Mouse (Mus musculus): ENCODE data around the gene Usp32.
A peak's percentile ranks its signal among the peaks of the same experiment; 100 is the strongest.

Gene Usp32

DNA sequence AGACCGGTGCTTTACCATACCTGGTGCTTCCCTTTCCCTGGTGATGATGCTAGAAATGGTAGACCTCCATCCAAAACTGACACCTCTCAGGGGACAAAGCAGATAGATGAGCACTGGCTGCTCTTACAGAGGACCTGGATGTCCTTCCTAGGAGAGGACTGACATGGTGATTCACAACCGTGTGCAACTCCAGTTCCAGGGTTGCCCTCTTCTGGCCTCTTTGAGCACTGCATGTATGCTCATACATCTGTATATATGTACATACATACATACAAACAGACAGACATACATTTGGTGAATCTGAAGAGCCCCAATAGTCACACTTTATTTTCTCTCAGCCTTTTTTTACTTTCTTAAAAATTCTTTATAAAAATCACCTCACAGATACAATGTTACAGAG, 161.8 kb downstream of the Usp32 start:
- peak; percentile 57 to 87 for DNase-seq

DNA sequence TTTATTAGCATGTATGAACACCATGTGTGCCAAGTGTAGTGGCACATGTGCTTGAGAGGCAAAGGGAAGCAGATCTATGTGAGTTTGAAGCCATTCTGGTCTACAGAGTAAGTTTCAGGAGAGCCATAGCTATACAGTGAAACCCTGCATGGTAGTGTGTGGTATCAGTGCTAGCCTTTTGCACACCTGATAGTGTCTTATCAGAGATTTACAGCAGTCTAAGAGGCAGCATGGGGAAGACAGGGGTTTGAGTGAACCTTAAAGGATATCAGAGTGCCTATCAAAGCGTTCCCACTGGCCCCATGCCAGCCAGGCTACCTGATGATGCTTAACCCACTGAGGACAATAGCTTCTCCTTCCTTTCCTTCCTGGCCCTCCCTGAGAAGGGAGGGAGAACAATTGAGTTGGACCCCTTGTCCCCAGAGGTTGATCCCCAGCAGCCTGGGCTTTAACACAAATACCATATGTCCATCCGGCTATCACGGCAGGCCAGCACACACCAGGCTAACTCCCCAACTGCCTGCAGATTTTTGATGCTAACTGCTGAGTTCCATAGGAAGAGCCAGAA, 162.5 kb downstream of the Usp32 start:
- DNase-seq, result no peak

DNA sequence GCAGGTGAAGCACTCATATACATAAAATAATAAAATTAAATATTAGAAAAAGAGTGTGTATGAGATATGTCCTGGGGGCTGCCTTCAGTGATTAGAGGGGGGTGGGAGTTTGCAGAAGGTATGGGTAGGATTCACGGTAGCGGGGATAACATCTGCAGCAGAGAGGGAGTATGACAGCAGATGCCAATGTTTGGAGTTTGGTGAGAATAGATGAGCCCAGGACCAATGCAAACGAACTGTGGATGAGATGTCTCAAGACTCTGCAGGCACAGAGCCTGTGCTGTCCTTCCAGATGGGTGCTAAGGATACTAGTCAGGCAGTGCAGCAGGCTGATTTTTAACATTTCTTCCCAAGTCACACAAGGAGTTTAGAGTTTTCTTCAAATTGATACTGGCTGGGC, 163.3 kb downstream of the Usp32 start:
- no peak for DNase-seq

DNA sequence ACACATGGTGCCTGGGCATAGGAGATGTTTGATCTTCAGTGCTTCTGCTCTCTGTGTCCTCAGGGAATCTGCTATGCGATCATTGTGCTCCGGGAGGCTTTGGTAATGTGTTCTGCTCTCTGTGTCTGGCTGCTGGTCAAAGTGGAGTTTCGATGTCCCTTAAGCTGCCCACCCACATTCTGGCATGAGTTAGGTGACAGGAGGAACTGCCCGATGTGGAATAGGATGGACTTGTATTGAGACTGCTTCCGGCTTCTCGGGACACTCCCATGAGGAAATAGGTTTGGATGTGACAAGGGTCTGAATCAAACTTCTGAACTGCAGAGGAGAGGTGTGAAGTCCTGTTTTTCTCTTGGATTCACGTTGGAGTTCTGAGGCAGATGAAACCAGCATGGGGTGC, 165.4 kb downstream of the Usp32 start:
- DNase-seq, result no peak

DNA sequence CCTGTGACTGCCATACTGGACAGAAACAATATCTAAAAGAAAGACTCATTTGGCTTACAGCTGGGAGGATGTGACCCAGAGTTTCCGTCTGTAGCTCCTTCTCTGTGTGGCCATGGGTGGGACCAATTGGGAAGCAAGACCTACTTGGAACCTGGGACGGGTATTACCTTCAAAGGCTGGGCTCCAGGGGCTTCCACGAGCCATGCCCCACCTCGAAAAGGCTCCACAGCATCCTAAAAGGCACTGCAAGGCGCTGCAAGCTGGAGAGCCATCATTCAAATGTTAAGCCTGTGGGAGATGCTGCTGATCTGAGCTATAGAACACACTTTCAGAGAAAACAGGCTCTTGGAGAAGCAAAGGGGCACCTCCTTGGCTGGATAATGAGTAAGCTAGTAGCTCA, 166.3 kb downstream of the Usp32 start:
- DNase-seq, result no peak

DNA sequence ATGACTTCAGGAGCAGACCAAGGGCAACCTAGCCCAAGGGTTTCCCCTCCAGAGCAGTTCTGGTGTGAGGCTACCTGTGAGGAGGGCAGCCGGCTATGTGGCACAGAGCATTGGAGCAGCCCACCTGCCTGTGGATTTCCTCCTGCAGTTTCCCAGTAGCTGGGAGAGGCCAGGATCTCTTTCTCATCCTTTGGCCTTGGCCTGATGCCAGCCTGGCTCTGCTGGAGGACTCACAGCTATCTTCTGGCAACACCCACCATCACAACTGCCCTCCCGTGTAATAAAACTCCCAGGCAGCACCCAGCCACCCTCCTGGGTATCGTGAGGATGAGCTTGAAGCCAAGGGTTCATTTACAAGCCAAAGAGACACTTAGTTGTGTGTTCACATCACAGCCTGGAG, 167.9 kb downstream of the Usp32 start:
- peak in 1 of 2 experiments; percentile 79 for DNase-seq

DNA sequence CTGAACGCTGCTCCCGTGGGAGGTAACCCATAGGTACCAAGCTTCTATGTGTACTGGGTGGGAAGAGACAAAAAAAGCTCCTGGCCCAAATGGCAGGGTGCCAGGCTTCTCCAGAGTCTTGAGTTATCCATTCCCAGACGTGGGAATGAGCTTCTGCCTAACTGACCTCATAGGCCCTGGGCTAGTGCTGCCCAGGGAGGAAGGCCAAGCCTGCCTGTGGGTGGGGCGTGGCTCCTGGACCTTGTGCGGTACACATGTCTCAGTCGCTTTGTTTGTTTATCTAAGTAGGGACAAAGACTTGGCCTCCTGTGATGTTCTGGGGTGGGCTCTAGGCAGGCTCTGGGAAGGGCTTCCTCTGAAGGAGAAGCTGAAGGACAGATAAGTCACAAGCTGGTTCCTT, 171.2 kb downstream of the Usp32 start:
- peak; percentile 86 to 91 for DNase-seq

DNA sequence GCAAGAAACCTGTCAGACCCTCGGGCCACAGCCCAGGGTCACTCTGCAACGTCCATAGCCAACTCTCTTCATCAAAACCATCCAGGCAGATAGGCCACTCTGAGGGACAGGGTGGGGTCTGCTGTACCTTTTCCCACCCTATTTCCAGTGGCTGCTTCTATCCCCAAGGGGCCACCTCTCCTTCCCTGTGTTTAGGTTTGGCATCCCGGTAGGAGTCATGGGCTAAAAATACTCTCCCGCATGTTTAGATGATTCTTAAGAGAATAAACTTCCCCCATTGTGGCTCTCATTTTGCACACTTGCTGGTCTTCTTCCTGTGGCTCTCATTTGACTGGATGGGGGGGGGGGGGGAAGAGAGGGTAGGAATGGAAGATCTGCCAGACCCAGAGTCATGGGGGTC, 171.7 kb downstream of the Usp32 start:
- DNase-seq, result no peak

DNA sequence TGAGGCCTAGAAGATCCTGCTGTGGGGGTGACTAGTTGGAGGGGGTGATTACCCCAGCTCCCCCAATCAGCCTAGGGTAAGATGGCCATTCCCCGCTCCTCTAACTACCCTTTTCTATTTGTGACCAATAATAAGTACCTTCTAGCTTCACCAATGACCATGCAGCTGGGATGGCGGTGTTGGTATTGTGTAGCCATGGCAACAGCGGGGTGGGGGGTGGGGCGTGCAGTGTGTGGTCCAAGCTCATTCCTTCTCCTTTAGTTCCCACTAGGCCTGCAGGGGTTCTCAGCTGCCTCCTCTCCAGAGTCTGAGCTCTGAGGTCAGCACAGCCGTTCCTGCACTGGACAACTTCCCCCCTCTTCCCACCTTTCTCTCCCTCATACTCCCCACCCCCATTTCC, 172.8 kb downstream of the Usp32 start:
- DNase-seq, result no peak

DNA sequence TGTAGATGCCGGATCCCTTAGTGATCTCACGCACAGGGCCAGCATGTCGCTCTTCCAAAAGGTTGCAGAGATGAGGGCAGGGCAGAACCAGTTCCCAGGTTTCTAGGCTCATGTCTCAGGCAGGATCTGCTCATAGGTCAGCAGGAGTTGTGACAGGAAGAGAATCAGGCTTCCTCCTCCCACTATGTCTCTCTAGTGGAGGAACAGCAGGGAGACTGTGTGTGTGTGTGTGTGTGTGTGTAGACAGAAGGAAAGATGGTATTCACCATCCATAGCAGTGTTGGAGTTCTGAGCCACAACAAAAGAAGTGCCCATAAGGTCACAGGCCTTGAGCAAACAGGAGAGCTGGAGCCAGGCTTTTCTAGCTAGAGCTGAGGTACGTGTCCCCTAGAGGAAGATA, 173.3 kb downstream of the Usp32 start:
- no peak for DNase-seq

DNA sequence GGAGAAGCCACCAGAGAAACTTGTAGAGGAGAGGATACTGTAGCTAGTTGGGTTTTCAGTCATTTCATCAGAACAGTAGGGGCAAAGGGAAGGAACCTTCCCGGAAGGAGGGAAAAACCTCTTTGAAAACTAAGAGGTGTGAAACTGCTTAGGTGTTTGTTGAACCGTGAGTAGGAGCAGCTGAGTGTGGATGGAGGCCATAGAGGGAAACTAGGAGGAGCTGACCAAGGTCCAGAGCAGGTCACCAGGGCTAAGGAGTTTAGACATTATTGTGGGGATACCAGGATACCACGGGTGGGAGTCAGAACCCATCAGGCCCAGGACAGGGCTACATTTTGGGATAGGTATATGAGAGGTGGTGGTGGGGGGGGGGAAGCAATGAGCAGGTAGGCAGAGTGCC, 176.4 kb downstream of the Usp32 start:
- peak; percentile 59 for DNase-seq

DNA sequence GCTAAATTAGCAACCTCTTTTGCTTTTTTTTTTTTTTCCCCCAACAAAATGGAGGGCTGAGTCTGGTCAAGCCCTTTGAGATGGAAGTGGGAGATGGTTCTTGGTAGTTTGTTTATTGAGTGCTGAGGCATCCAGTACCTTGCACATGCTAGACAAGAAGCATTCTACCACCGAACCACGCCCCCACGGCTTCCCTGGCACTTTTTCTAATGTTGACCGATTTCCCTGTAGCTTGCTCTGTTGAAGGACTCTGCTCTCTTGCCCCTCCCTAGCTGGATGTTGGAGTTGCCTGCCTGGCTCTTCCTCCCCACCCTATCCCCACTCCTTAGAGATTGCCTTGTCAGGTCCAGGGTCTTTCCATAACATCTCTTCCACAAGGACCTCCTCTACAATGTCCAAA, 177.4 kb downstream of the Usp32 start:
- peak; percentile 35 to 54 for DNase-seq

DNA sequence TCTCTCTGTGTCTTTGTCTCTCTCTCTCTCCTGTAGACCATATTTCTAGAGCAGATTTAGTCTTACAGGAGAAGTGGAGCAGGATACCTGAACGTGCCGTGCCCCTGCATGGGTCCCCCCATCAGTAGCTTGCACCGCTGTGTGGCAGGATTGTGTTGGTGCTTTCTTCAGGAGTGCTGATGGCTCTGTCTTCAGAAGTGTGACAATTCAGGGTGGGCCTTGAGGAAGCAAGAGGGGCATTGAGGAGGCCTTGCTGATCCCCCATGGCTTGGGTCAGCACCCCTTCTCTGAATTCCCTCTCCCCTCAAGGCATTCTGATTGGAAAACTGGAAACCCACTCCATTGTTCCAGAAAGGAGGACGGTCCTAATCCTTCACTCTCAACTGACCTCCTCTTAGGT, 178.4 kb downstream of the Usp32 start:
- no peak for DNase-seq

DNA sequence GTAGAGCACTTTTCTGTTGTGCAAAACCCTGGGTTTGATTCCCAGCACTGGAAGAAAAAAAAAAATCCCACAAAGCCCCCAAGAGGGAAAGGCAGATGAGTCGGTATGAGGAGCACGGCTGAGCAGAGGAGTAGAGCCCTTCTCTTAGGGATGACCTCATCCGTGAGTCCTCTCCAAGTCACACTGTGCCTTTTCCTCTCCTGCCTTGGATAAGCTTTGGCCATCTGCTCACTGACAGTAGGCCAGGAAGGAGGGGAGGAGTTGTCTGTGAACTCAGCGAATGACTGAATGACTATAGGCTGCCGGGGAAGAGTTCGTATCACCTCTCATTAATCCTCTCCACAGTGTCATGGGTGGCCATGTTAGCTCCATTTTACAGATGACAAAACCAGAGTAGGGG, 179.2 kb downstream of the Usp32 start:
- no peak for DNase-seq

DNA sequence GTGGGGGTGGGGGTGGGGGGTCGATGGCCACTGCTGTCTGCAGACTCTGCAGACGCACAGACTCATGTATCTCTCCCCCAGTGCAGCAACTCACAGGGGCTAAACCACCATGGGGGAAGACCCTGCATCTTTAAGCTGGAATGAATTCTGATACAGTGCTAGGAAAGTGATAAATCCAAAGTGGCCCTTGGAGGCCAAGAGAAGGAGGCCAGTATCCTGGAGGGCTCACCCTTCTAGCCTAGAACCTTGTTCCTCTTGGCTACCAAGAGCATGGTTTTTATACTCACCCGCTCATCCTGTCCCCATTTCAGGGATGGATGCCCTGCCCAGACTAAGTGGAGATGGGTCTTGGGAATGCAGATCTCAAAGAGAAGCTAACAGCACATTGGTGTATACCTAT, 179.7 kb downstream of the Usp32 start:
- DNase-seq, result no peak

DNA sequence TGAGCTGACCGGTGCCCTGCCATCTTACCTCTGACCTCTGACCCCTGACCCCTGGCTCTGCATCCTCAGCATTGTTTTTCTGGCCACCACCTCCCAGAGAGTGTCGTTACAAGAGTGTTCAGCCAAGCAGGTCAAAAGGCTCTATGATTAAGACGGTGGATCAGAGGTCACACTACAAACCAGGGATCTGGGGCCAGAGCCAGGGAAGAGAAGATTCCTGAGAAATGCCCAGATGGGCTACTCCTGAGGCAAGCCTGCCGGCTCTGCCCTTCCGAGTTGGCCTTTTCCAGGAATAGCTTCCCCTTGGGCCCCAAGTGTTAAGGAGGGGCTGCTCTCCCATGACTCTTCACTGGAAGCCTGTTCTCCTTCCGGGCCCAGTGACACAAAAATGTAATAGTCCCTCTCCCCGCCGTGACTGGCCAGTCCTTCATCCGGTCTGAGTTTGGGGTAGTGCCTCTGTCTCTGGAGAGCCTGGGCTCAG, 180.2 kb downstream of the Usp32 start:
- peak; percentile 87 to 90 for DNase-seq

DNA sequence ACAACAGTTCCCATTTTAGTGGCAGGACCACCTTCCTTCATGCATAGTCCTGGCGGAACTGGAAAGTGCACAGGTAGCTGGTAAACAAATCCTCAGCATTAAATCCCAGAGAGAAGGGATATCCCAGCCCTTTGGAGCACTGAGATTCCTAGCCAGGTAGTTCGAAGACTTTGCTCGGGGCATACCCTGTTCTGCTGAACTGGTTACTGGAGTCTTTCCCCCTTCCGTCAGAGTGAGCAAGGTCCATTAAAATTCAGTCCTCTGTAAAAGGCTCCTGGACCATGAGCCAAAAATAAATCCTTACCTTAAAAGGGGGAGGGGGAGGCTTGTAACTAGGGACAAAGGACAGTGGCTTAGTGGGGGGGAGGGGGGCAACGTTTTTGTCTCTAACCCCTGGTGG, 180.8 kb downstream of the Usp32 start:
- peak; percentile 46 to 78 for DNase-seq

DNA sequence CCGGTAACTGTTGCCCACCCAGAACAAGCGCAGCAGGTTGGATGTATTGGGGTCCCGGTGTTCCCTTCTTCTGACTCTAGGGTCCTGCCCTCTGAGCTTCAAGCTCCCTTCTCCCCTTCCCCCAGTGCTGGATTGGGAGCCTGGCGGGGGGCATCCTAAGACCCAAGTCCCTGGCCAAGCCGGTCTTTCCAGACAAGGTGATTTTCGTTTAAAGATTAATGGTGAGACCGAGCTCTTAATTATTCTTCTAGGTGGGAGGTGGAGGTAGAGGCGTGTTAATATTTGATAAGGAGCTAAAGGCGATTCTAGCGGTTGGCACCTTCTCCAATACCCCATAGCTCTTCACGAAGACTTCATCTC, 181.7 kb downstream of the Usp32 start:
- peak; percentile 58 to 71 for DNase-seq

DNA sequence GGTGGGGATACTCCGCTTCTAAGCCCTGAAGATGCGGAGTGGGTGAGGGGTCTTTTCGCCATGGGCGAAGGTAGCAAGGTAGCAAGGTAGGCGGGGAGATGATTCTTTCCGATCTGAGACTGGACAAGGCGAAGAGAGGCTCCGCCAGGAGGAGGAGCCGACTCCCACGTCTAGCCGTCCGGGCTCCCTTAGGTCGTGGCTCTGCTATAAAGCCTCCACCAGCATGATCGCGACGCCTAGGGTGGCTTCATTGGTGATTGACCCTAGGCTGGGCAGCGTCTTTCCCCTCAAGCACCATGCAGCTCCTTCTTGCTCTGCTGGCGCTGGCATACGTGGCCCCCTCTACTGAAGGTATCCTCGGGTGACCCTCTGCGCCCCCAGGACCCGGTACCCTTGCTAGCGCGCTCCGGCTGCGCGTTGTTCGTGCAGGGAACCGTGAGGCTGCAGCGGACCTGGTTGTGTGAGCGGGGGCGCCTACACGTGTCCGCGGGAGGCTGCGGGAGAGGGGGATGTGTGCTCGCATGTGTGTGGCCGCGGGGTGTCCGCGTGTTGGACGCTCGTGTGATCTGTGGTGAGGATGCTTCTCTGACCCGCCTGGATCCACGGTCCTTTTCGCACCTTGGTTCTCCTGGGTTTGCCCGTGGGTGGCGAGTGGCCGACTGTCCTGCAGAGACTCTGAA, 182.2 kb downstream of the Usp32 start, which contains the start of gene Car4:
Gene Car4, plus strand, starts transcription at position 196 of the 680 bp plus-strand sequence.
- DNase-seq, result peak; percentile 32 to 69

DNA sequence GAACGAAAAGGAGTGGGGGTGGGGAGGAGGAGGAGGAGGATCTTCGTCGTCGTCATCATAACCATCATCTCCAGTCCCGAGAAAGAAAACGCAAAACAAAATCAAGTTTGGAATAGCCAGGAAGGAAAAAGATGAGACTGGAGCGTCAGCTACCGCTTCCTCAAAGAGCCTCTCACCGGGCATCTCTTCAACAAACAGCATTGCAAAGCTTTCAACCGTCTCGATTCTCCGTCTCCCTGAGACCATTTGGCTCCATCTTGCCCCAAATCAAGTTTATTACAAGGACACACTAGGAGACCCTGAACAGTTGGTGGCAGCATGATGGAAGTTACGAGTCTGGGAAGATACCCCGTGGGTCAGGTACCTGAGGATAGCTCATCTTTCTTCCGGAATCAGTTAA, 182.8 kb downstream of the Usp32 start:
- no peak for DNase-seq

DNA sequence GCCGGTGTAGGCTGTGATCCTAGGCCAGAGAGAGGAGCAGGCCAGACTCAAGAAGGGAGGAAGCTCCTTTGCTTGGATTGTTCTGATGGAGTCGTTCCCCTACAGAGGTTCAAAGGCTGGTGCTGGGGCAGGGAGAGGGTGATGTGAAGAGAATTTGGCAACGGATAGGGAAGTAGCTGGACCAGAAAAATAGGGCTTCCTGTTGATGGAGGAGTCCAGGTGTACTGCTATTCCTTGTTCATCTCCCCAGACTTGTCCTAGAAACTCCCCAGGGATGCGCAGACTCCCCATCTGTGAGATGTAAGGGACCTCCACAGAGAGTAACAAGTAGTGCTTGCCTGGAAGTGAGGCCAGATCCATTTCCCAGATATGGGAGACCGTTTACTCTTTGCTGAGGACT, 183.6 kb downstream of the Usp32 start:
- no peak for DNase-seq

DNA sequence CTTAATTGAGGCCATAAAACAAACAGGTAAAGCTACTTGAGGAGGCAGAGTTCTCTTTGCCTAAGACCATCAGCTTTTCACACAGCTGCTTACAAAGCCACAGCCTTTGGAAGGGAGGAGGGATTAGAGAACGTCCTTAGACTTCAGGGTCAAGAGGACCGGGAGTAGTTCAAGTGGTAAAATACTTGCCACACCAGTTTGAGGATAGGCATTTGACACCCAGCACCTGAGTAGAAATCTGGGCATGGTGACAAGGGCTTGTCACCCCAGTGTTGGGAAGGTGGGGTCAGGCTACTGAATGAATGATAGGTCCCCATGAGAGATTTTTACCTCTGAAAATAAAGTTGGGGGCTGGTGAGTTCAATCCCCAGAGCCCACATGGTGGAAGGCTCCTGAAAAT, 187.3 kb downstream of the Usp32 start:
- no peak for DNase-seq

DNA sequence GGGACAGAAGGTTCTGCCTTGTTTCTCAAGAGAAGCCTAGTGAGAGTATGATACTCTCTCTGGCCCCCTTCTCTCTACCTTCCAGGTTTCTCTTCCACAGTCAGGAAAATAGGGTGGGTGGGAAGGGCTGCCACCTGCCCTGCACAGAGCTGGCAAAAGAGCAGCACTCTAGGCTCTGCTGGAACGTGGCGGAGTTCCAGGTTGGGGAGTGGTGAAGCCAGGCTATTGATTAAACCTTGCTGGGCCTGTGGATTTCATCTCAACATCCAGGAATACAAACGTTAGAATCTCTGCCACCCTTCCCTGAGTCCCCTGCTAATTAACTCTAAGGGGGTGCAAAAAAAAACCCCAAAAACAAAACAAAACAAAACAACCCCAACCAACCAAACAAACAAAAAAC, 191.4 kb downstream of the Usp32 start:
- peak; percentile 81 to 90 for DNase-seq

DNA sequence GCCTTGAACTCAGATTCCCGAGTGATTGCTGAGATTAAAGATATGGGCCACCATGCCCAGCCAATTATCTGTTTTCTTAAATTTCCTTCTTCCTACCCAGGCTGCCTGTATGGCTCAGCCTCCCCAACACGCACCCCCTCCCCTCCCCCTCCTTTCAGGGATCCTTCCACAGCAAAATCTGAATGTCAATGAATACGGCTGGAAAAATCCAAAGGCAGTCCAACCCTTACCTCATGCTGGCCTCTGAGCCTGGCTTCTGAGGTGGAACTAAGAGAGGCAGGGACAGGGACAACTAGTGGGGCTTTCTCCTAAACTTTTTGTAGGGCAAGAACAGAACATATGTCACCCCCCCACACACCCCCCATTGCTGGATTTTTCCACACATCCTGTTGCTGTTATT, 191.8 kb downstream of the Usp32 start:
- no peak for DNase-seq

DNA sequence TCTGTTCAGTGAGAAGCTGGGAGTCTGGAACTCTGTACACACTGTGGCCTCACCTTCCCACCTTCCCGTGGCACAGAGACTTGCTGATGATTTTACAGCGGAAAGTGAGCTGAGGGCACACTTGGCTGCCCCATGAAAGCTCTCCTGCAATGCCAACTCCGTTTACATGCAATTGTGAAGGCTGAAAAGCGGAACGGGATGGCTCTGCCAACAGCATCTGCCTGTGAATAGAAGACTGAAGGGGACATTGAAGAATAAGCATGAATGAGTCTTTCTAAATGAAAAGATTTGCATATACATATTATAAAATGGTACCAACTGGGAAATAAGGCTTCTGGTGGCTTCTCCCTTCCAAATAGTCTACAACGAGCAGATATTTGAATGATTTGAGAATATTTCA, 192.8 kb downstream of the Usp32 start:
- no peak for DNase-seq

Data from kidney, postnatal 36 days (tissue).